Mouse (Mus musculus) large intestine, adult 2 months (tissue): ENCODE measurements around the gene 4933428G20Rik. TPM values are rescaled to one million over a fixed set of nuclear protein-coding genes. Genes with fewer than 3 reads are reported as not detected.

Source experiments
- DNase-seq: peaks from one replicate; pipeline ENCODE4 v3.0.0-alpha.2; 2012; ENCODE audit warnings: low read depth, low spot score
- WGBS: fragments of 180-500 bp; shearing (Covaris S2); methylation state at CpG from one replicate; pipeline ENCODE4 v1.1.7; 2018; 5-methylcytosine and 5-hydroxymethylcytosine counted together
- polyA plus RNA-seq: library from polyadenylated mRNA; depleted of rRNA; stranded (reverse); fragments of >200 nt; gene quantifications from 2 replicates; pipeline ENCODE4 v1.2.3, GENCODE M21; 2012

4933428G20Rik gene
- polyA plus RNA-seq, 1 experiment = not detected

DNA sequence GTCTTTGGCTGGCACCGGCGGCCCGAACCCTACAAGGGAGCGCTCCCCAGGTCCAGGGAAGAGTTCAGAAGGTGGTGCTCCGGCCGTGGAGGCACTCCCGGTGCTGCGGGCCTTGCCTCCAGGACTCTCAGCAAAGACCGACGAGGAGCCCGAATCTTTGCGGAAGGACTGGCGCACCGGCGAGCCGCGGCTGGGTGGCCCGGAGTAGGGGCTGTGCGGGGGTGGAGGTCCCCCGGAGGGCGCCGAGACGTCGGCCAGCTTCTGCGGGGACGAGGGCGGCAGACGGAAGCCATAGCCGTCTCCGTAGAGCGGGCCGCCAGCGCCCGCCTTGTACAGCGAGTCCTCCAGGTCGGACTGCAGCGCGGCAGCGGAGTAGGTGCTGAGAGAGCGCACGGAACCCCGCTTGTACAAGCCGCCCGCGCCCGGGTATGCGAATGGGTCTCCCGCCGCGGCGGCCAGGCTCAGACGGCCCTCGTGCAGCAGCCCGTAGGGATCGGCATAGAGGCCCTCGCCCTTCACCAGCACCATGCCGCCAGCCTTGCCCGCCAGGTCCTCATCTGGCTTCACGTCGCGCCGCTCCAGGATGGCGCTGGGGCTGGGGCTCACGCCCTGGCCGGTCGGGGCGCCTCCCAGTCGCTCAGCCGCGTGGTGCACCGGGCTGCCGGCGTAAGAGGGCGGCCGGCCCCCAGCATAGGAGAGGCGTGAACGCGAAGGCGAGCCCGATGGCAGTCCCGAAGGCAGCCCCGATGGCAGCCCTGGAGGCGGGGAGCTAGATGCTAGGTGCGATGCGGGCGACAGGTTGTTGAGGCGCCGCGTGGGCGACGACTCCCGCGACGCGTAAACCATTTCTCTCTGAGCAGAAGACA, 34.5 kb upstream of the 4933428G20Rik start:
- 3% methylated on average over 95 of the region's 95 CpGs for WGBS

DNA sequence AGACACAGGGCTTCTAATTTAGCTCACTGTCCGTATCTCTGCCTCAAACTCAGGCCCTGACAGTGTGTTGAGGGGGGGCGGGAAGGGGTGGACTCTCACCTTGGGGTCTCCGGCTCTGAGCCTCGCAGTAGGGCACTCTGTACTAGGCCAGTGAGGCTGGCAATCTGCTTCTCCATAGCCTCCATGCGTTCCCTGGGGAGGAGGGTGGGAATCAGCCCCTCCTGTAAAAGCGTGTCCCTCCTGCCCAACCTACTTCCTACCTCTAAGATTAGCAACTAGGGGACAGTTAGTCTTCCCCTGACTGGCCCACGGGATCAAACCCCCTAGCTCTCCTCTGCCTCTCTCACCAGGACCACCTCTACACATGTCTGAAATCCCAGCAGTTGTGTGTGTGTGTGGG, 33.5 kb upstream of the 4933428G20Rik start:
- DNase-seq = no peak
- 22% methylated on average over 7 of the region's 7 CpGs for WGBS

More for the DNA sequence above, 34.5 kb upstream of the 4933428G20Rik start:
- DNase-seq = no peak

DNA sequence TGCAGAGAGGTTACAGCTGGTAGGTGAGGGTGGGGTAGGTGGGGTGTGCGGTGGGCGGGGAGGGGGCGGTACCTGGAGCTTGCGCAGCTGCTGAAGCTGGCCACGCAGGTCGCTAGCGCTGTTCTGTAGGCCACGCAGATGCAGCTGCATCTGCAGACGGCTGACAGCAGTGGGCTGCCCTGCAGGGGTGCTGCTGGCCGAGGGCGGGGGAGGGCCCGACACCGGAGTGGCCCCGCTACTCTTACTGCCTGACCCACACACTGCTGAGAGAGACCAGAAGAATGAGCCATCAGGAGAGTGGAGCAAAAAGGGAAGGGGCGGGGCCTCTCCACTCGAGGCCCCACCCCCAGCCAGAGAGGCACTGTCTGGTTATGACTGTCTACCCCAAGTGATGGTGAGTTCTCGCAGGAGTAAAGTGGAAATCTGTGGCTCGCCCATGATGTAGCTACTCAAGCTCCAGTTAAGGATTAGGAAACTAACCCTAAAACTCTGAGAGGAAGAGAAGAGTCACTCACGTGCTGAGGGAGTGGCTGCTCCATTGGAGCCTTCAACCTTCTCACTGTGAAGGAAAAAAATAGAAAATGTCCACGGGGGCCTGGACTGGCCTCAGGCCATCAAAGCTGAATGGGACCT, 32.9 kb upstream of the 4933428G20Rik start:
- 5% methylated on average over 20 of the region's 20 CpGs for WGBS
- DNase-seq = no peak

- no peak for DNase-seq
- 19% methylated on average over 8 of the region's 8 CpGs for WGBS
These were observed 32.2 kb upstream of the 4933428G20Rik start for GRCm38 (mm10) chr11:97532354-97532753.

- WGBS = 3% methylated on average over 46 of the region's 46 CpGs
- peak; percentile 59 for DNase-seq
These were observed 31.5 kb upstream of the 4933428G20Rik start for GRCm38 (mm10) chr11:97531381-97532260.

- WGBS = 65% methylated on average over 5 of the region's 5 CpGs
These were observed 30.8 kb upstream of the 4933428G20Rik start for GRCm38 (mm10) chr11:97530961-97531360.

DNA sequence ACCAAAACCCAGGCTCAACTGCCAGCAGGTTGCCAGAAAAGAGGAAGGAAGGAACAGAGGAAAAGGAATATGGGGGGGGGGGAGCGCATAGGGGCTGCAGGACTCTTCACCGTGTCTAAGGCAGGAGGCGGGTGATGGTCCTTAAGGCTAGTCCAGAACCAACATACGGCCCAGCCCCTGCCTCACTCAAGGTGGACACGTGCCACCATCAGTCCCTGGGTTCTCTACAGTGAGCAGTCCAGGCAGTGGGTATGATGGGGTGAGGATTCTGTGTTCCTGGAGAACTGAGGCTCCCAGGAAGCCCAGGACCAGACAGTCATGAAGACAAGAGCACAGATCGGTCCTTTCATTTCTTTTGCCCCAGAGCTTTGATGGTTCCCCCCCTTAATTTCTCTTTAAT, 29.9 kb upstream of the 4933428G20Rik start:
- no peak for DNase-seq
- WGBS = 86% methylated on average over 6 of the region's 6 CpGs

More at GRCm38 (mm10) chr11:97530961-97531360, 30.8 kb upstream of the 4933428G20Rik start:
- no peak for DNase-seq

DNA sequence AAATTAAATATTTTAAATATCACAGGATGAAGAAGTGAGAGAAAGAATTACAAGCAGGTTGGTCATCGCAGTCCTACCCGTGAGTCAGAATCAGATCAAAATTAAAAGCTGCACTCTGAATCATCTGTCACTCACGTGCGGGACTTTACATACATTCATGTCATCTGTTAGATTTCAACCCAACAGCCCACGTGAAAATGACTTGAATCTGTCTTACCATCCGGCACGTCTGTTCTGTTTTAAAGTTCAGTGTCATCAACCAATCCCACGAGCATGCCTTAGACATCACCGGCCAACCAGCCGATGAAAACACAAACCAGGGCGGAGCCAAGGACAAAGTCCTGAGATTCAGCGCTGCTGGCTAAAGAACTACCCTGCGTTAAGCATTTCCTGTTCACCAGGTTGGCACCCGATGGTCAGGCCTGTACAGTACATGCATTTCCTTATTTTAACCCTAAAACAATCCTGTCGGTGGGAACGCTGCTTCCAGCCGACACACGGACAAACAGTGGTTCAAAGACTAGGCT, 28.2 kb upstream of the 4933428G20Rik start:
- WGBS = 50% methylated on average over 18 of the region's 18 CpGs
- DNase-seq = peak; percentile 33

DNA sequence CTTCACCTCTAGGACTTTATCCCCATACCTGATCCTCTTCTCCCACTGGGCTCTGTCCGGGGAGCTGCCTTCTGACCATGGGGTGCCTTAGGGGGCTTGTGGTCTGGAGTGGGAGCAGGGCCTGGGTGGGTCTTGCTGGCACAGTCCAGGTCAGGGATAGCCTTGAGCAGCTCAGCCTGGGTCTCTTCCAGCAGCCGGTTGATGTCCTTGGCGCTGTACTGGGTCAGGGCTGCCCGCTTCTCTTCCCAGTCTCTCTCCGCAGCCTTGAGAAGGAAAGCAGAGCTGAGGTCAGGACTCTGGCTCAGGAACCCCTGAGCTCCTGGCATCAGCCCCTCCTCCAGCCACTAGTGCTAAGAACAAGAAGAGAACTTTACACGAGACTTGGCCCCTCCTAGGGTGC, 25.2 kb upstream of the 4933428G20Rik start:
- DNase-seq = no peak
- WGBS = 83% methylated on average over 6 of the region's 6 CpGs

GRCm38 (mm10) chr11:97524306-97524705, 24.2 kb upstream of the 4933428G20Rik start:
- WGBS = 34% methylated on average over 9 of the region's 9 CpGs
- no peak for DNase-seq

- WGBS = 3% methylated on average over 1 of the region's 1 CpGs
- no peak for DNase-seq
These were observed 23.7 kb upstream of the 4933428G20Rik start for GRCm38 (mm10) chr11:97523827-97524261.

DNA sequence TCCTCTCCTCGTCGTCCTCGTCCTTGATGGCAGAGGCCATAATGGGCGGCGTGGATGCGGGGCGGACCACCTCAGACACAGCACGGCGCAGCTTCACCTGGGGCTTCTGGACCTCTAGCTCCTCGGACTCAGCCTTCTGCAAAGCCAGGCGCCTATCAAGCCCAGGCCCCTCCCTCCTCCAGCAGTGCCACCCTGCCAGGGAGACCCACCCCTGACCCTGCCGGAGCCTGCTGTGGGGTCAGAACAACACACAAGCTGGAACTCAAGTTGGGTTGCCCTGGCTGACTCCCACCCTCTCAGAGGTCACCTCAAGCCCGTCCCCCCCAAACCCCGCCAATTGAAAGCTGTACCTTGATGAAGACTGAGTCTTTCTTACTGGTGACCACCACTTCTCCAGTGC, 23.0 kb upstream of the 4933428G20Rik start:
- DNase-seq = no peak
- WGBS = 80% methylated on average over 14 of the region's 14 CpGs

GRCm38 (mm10) chr11:97521741-97522474, 21.8 kb upstream of the 4933428G20Rik start:
- DNase-seq = no peak
- 83% methylated on average over 29 of the region's 29 CpGs for WGBS

DNA sequence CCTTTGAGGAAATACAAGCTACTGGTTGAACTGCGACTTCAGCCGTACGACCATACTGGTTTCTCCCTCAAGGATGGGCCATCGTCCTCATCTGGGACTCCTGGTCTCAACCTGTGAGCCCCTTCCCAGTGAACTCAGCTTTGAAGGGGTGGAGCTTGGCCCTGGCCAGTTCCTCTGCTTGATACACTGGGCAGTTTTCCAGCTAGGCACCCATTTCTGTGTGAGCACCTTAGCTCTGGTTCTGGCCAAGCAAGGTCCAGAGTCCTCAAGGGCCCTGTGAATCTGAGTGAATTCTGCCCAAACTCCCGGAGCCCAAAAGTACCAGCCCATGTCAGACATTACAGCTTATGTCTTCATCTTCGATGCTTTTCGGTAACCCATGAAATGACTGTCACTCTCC, 20.4 kb upstream of the 4933428G20Rik start:
- DNase-seq = no peak
- 85% methylated on average over 7 of the region's 7 CpGs for WGBS

GRCm38 (mm10) chr11:97513066-97513465, 12.9 kb upstream of the 4933428G20Rik start:
- no peak for DNase-seq
- WGBS = 86% methylated on average over 3 of the region's 3 CpGs

GRCm38 (mm10) chr11:97512511-97512910, 12.4 kb upstream of the 4933428G20Rik start:
- DNase-seq = no peak
- 71% methylated on average over 6 of the region's 6 CpGs for WGBS

DNA sequence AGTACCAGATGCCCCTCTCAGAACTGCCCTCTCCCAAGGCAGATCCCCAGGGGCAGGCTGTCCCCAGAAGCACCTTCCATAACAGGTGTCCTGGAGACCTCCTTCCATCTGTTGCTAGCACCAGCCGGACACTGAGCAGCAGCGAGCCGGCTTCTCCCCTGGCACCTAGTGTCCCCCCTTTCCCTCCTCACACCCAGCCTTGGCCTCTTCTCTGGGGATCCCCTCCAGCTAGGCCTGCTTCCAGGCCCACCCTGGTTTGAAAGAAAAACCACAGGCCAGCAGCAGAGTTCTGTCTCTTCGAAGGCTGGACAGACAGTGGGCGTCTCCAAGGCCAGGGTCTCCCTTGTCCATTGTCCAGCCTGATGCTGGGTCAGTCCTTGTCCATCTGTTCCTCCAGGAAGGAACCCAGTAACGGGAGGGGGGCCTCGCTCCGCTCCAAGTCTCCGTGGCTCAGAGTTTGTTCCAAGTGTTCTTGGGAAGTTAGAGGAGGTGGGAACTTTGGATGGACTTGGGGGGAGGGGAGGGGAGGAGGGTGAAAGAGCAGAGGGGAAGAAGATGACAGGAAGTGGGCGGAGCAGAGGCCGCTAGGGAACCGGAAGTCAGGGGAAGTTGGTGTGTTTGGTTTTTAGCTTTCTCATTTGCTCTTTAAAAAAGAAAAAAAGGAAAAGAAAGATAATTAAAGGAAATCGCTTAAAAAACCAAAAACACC, 11.7 kb upstream of the 4933428G20Rik start:
- no peak for DNase-seq
- 58% methylated on average over 13 of the region's 13 CpGs for WGBS

GRCm38 (mm10) chr11:97510966-97511660, 11.0 kb upstream of the 4933428G20Rik start:
- no peak for DNase-seq
- 34% methylated on average over 10 of the region's 10 CpGs for WGBS
